Mouse (Mus musculus) MEL (cell line): ENCODE data around the gene Actn3. TPM values are rescaled to one million over a fixed set of nuclear protein-coding genes. Genes with fewer than 3 reads are reported as not detected.

ENCODE experiments used
- DNase-seq: peaks from one replicate; pipeline ENCODE4 v3.0.0; 2011; ENCODE audit warnings: low read depth, low spot score
- H3K27ac ChIP-seq: 2 replicates; pipeline ENCODE4 v1.5.1; 2012; ENCODE audit warnings: low read depth, mild to moderate bottlenecking, control low read depth, low read length, moderate library complexity; ENCODE audit not compliant: control insufficient read depth
- H3K27me3 ChIP-seq, 2 experiments: fragments of 150-350 bp in 1 of 2; sonication (generic) in 1 of 2; 2 replicates each; pipeline ENCODE4 v1.6.1; 2012; ENCODE audit warnings: low read length in 2 of 2, mild to moderate bottlenecking in 2 of 2, improper control_type of control experiment in 1 of 2, moderate library complexity in 1 of 2; ENCODE audit not compliant: insufficient read depth in 2 of 2, control insufficient read depth in 1 of 2
- H3K36me3 ChIP-seq, 2 experiments: 2 replicates each; pipeline ENCODE4 v1.6.1; 2012 to 2014; ENCODE audit warnings: low read length in 2 of 2, improper control_type of control experiment in 1 of 2, inconsistent platforms in 1 of 2, mild to moderate bottlenecking in 1 of 2; ENCODE audit not compliant: insufficient read depth in 2 of 2, control insufficient read depth in 1 of 2
- H3K4me1 ChIP-seq, 2 experiments: fragments of 150-350 bp in 1 of 2; sonication (generic) in 1 of 2; 2 replicates each; pipeline ENCODE4 v1.6.1; 2012; ENCODE audit warnings: low read length in 2 of 2, improper control_type of control experiment in 1 of 2, mild to moderate bottlenecking in 1 of 2; ENCODE audit not compliant: insufficient read depth in 2 of 2, control insufficient read depth in 1 of 2
- H3K4me3 ChIP-seq, 2 experiments: fragments of 150-350 bp in 1 of 2; sonication (generic) in 1 of 2; 2 replicates each; pipeline ENCODE4 v1.5.1; 2012; ENCODE audit warnings: low read depth in 2 of 2, low read length in 2 of 2, mild to moderate bottlenecking in 2 of 2, moderate library complexity in 2 of 2, control low read depth in 1 of 2, improper control_type of control experiment in 1 of 2; ENCODE audit not compliant: control insufficient read depth in 1 of 2, insufficient read depth in 1 of 2
- H3K79me2 ChIP-seq: 2 replicates; pipeline ENCODE4 v1.6.1; 2012; ENCODE audit warnings: mild to moderate bottlenecking, low read length, moderate library complexity; ENCODE audit not compliant: control insufficient read depth, poor library complexity, insufficient read depth
- H3K9ac ChIP-seq: 2 replicates; pipeline ENCODE4 v1.6.1; 2012; ENCODE audit warnings: low read depth, mild to moderate bottlenecking, control low read depth, low read length, moderate library complexity; ENCODE audit not compliant: control insufficient read depth, poor library complexity, severe bottlenecking
- H3K9me3 ChIP-seq: fragments of 150-350 bp; sonication (generic); replicated peaks from 2 replicates; pipeline ENCODE4 v1.6.1; 2012; ENCODE audit warnings: mild to moderate bottlenecking, low read length, improper control_type of control experiment, moderate library complexity; ENCODE audit not compliant: insufficient read depth
- BHLHE40 ChIP-seq: IDR thresholded peaks from 2 replicates; pipeline ENCODE4 v1.6.1; 2012; ENCODE audit warnings: low read depth, mild to moderate bottlenecking, inconsistent platforms, low read length, improper control_type of control experiment, borderline replicate concordance
- CHD1 ChIP-seq: IDR thresholded peaks from 2 replicates; pipeline ENCODE4 v1.6.1; 2012; ENCODE audit warnings: low read depth, mild to moderate bottlenecking, inconsistent platforms, low read length, improper control_type of control experiment
- CHD2 ChIP-seq: IDR thresholded peaks from 2 replicates; pipeline ENCODE4 v1.6.1; 2011; ENCODE audit warnings: low read length, improper control_type of control experiment
- CTCF ChIP-seq, 3 experiments: IDR thresholded peaks in 2 of 3; conservative IDR thresholded peaks in 1 of 3; 2 replicates each; pipeline ENCODE4 v1.5.1; 2011 to 2012; ENCODE audit warnings: low read length in 3 of 3, low read depth in 2 of 3, mild to moderate bottlenecking in 2 of 3, improper control_type of control experiment in 1 of 3, inconsistent platforms in 1 of 3, mixed read lengths in 1 of 3, moderate library complexity in 1 of 3; ENCODE audit not compliant: control insufficient read depth in 1 of 3, insufficient read depth in 1 of 3, poor library complexity in 1 of 3, severe bottlenecking in 1 of 3
- E2F4 ChIP-seq: IDR thresholded peaks from 2 replicates; pipeline ENCODE4 v1.6.1; 2011; ENCODE audit warnings: low read depth, low read length, improper control_type of control experiment, borderline replicate concordance
- ETS1 ChIP-seq: IDR thresholded peaks from 2 replicates; pipeline ENCODE4 v1.6.1; 2012; ENCODE audit warnings: low read depth, mild to moderate bottlenecking, inconsistent platforms, low read length, improper control_type of control experiment, moderate library complexity
- GATA1 ChIP-seq: IDR thresholded peaks from 2 replicates; pipeline ENCODE4 v1.6.1; 2011; ENCODE audit warnings: low read depth, low read length, improper control_type of control experiment
- HCFC1 ChIP-seq: IDR thresholded peaks from 2 replicates; pipeline ENCODE4 v1.6.1; 2012; ENCODE audit warnings: low read depth, mild to moderate bottlenecking, inconsistent platforms, low read length, improper control_type of control experiment, moderate library complexity
- JUND ChIP-seq: IDR thresholded peaks from 2 replicates; pipeline ENCODE4 v1.6.1; 2011; ENCODE audit warnings: low read depth, mild to moderate bottlenecking, improper control_type of control experiment, low read length
- KAT2A ChIP-seq: conservative IDR thresholded peaks from 2 replicates; pipeline ENCODE4 v1.6.1; 2012; ENCODE audit warnings: low read depth, low read length, improper control_type of control experiment, inconsistent platforms
- MAX ChIP-seq: IDR thresholded peaks from 2 replicates; pipeline ENCODE4 v1.6.1; 2011; ENCODE audit warnings: low read length, improper control_type of control experiment
- MAZ ChIP-seq: IDR thresholded peaks from 2 replicates; pipeline ENCODE4 v1.6.1; 2012; ENCODE audit warnings: low read depth, mild to moderate bottlenecking, inconsistent platforms, low read length, improper control_type of control experiment
- MXI1 ChIP-seq: IDR thresholded peaks from 2 replicates; pipeline ENCODE4 v1.6.1; 2011; ENCODE audit warnings: mild to moderate bottlenecking, low read depth, low read length, improper control_type of control experiment
- MYB ChIP-seq: IDR thresholded peaks from 2 replicates; pipeline ENCODE4 v1.6.1; 2011; ENCODE audit warnings: mild to moderate bottlenecking, low read depth, low read length, improper control_type of control experiment
- MYC ChIP-seq: IDR thresholded peaks from 2 replicates; pipeline ENCODE4 v1.6.1; 2011; ENCODE audit warnings: low read depth, mild to moderate bottlenecking, low read length, improper control_type of control experiment, moderate library complexity
- POLR2A ChIP-seq, 2 experiments: IDR thresholded peaks; 2 replicates each; pipeline ENCODE4 v1.6.1; 2011 to 2012; ENCODE audit warnings: low read length in 2 of 2, mild to moderate bottlenecking in 2 of 2, control low read depth in 1 of 2, improper control_type of control experiment in 1 of 2, low read depth in 1 of 2, moderate library complexity in 1 of 2; ENCODE audit not compliant: control insufficient read depth in 1 of 2, insufficient read depth in 1 of 2, poor library complexity in 1 of 2
- POLR2AphosphoS2 ChIP-seq: IDR thresholded peaks from 2 replicates; pipeline ENCODE4 v1.6.1; 2011; ENCODE audit warnings: low read length, improper control_type of control experiment
- POLR2AphosphoS5 ChIP-seq: IDR thresholded peaks from 2 replicates; pipeline ENCODE4 v1.6.1; 2012; ENCODE audit warnings: low read depth, borderline replicate concordance, mild to moderate bottlenecking, inconsistent platforms, low read length, moderate library complexity, mixed read lengths
- RAD21 ChIP-seq: IDR thresholded peaks from 2 replicates; pipeline ENCODE4 v1.6.1; 2011; ENCODE audit warnings: mild to moderate bottlenecking, low read depth, low read length, improper control_type of control experiment
- RCOR1 ChIP-seq: IDR thresholded peaks from 2 replicates; pipeline ENCODE4 v1.6.1; 2012; ENCODE audit warnings: low read depth, mild to moderate bottlenecking, inconsistent platforms, low read length, improper control_type of control experiment
- SMC3 ChIP-seq: IDR thresholded peaks from 2 replicates; pipeline ENCODE4 v1.6.1; 2011; ENCODE audit warnings: low read depth, low read length, improper control_type of control experiment
- TAL1 ChIP-seq: IDR thresholded peaks from 2 replicates; pipeline ENCODE4 v1.6.1; 2012; ENCODE audit warnings: mild to moderate bottlenecking, inconsistent platforms, low read length, moderate library complexity, mixed read lengths
- TBP ChIP-seq: IDR thresholded peaks from 2 replicates; pipeline ENCODE4 v1.8.0; 2011; ENCODE audit warnings: low read depth, low read length, improper control_type of control experiment
- TCF12 ChIP-seq: IDR thresholded peaks from 2 replicates; pipeline ENCODE4 v1.6.1; 2014; ENCODE audit warnings: low read depth, mild to moderate bottlenecking, inconsistent platforms, low read length, improper control_type of control experiment, moderate library complexity
- USF1 ChIP-seq: IDR thresholded peaks from 2 replicates; pipeline ENCODE4 v1.6.1; 2014; ENCODE audit warnings: low read depth, mild to moderate bottlenecking, inconsistent platforms, low read length, improper control_type of control experiment, moderate library complexity
- USF2 ChIP-seq, 2 experiments: IDR thresholded peaks; 2 replicates each; pipeline ENCODE4 v1.6.1; 2011 to 2012; ENCODE audit warnings: improper control_type of control experiment in 2 of 2, low read length in 2 of 2, borderline replicate concordance in 1 of 2, inconsistent platforms in 1 of 2, low read depth in 1 of 2, mild to moderate bottlenecking in 1 of 2; ENCODE audit not compliant: insufficient read depth in 1 of 2
- ZC3H11A ChIP-seq: IDR thresholded peaks from 2 replicates; pipeline ENCODE4 v1.6.1; 2012; ENCODE audit warnings: low read depth, mild to moderate bottlenecking, inconsistent platforms, low read length, improper control_type of control experiment
- ZKSCAN1 ChIP-seq: IDR thresholded peaks from 2 replicates; pipeline ENCODE4 v1.6.1; 2012; ENCODE audit warnings: low read depth, mild to moderate bottlenecking, inconsistent platforms, low read length, improper control_type of control experiment, moderate library complexity
- ZNF384 ChIP-seq: IDR thresholded peaks from 2 replicates; pipeline ENCODE4 v1.6.1; 2012; ENCODE audit warnings: low read depth, mild to moderate bottlenecking, inconsistent platforms, low read length, improper control_type of control experiment
- polyA plus RNA-seq, 2 experiments: library from polyadenylated mRNA; stranded (reverse) in 1 of 2; unstranded in 1 of 2; fragments of >175 nt in 1 of 2; fragments of >200 nt in 1 of 2; gene quantifications; 2 replicates each; pipeline versions ENCODE4 v1.2.1 to v1.2.4; 2012; ENCODE audit warnings: low replicate concordance in 2 of 2, low read depth in 1 of 2; ENCODE audit not compliant: insufficient read length in 2 of 2, insufficient read depth in 1 of 2, missing spikeins in 1 of 2
- total RNA-seq: library from RNA; depleted of rRNA; stranded (reverse); fragments of 300-350 nt; gene quantifications from 2 replicates; pipeline ENCODE4 v1.2.3, GENCODE M21; 2012

Actn3 gene
- total and polyA plus RNA-seq, 3 experiments, result 0.65 to 1.0 TPM; not detected in 1

DNA sequence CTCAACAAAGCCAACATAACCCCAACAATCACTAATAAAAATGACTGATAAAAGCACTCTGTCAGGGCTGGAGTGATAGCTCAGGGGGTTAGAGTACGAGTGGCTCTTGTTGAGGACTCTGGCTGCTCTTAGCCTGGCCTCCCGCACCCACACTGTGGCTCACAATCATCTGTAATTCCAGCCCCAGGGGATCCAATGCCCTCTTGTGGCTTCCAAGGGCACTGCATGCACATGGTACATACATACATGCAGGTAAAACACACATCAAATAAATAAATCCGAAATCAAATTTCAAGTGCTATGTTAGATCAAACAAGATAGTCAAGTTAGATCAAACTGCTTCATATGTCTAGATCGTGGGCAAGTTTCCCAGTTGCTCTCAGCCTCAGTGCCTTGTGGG is 30.4 kb upstream of the Actn3 start:
- no peaks in the 10 kb centered on the region for H3K36me3 ChIP-seq
- no peaks in the 10 kb centered on the region for H3K9me3 ChIP-seq
- no peaks in the 10 kb centered on the region for H3K27me3 ChIP-seq
- H3K9ac ChIP-seq, result no peak overlapping the region
- no peak for TF ChIP-seq MYB
- TF ChIP-seq MYC, result no peak
- no peak for TF ChIP-seq POLR2A (IDR thresholded peaks at IDR 0.05; ENCODE audit: control insufficient read depth in 1 of 2, insufficient read depth in 1 of 2, low read depth in 1 of 2, low read length in 2 of 2, poor library complexity in 1 of 2)
- peak; percentile 38; the same call in 1 of the 2 replicates for TF ChIP-seq ZC3H11A
- TF ChIP-seq RAD21, result peak; percentile 62
- TF ChIP-seq CHD1, result no peak
- TF ChIP-seq CTCF (IDR thresholded peaks at IDR 0.05 in 2 of 3, conservative IDR thresholded peaks at IDR 0.05 in 1 of 3; ENCODE audit: control insufficient read depth in 1 of 3, insufficient read depth in 1 of 3, low read depth in 2 of 3, low read length in 3 of 3, poor library complexity in 1 of 3, severe bottlenecking in 1 of 3), result peak; percentile 71 to 90 (median 82)
- peak; percentile 85 for TF ChIP-seq SMC3
- no peaks in the 10 kb centered on the region for H3K79me2 ChIP-seq
- no peak overlapping the region for H3K27ac ChIP-seq
- DNase-seq, result peak; percentile 68
- no peaks in the 10 kb centered on the region for H3K4me1 ChIP-seq
- H3K4me3 ChIP-seq, result no peak overlapping the region

DNA sequence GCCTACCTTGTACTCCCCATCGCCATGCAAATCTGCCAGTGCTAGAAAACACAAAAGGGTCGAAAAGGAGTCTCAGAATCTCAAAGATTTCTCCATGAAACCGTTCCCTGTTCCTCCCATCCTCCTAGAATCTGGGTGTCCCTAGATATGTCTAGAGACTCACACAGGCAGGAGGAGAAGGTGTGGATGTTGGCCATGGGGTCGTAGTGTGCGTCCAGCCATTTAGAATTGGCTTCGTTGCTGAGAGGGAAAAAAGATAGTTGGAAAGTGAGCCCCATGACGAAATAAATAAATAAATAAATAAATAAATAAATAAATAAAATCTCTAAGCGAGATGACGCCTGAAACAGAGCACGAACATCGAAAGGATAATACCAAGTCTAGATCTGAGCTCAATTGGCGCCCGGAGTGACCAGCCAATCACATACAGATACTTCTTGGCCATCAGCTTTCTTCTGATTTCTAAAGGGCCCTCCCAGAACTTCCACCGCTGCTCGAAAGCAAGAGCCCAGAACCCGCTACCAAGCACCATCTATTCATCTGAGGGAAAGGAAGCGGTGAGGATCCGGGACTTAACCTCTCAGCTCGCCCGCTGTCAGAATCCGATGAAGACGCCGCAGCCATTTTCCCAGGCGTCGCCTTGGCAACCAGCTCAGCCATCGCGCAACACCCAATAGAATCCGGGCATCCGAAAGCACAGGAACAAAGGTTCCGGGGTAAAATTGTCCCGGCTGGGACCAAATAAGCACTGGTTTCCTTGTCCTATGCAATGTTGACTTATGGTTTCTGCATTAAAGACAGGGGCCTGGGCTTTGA is 28.5 kb upstream of the Actn3 start, which contains the start of gene Bbs1:
Bbs1 (minus strand) TSS at position 650 of the 816 bp plus-strand sequence.
- no peak within 1 kb of the TSS for H3K27ac ChIP-seq
- H3K9ac ChIP-seq, result peak within 1 kb of the TSS; percentile 62
- no peaks in the 10 kb centered on the region for H3K36me3 ChIP-seq
- H3K4me1 ChIP-seq, result no peaks in the 10 kb centered on the region
- H3K4me3 ChIP-seq, result peak within 1 kb of the TSS; percentile 78 to 81
- no peaks in the 10 kb centered on the region for H3K27me3 ChIP-seq
- peak; percentile 76 for DNase-seq
- no peaks in the 10 kb centered on the region for H3K9me3 ChIP-seq
- H3K79me2 ChIP-seq, result no peaks in the 10 kb centered on the region
- TF ChIP-seq JUND (no peak), POLR2A (IDR thresholded peaks at IDR 0.05; ENCODE audit: control insufficient read depth in 1 of 2, insufficient read depth in 1 of 2, low read depth in 1 of 2, low read length in 2 of 2, poor library complexity in 1 of 2) (0 out of 4 replicates have a peak, but pooled peaks of 1 of the 2 experiments have one; percentile 23), E2F4 (no peak), POLR2AphosphoS2 (no peak), KAT2A (no peak; the same call in 1 of the 2 replicates), RCOR1 (0 out of 2 replicates have a peak, but pooled peaks have one; percentile 12), ETS1 (no peak), TCF12 (no peak), MAX (no peak), SMC3 (no peak), CTCF (IDR thresholded peaks at IDR 0.05 in 2 of 3, conservative IDR thresholded peaks at IDR 0.05 in 1 of 3; ENCODE audit: control insufficient read depth in 1 of 3, insufficient read depth in 1 of 3, low read depth in 2 of 3, low read length in 3 of 3, poor library complexity in 1 of 3, severe bottlenecking in 1 of 3) (no peak), CHD2 (no peak), BHLHE40 (no peak), MAZ (no peak), MYC (no peak), MXI1 (peak; percentile 50; the same call in 1 of the 2 replicates), GATA1 (no peak), ZNF384 (no peak), ZKSCAN1 (no peak), CHD1 (no peak), USF1 (no peak), TAL1 (no peak), USF2 (IDR thresholded peaks at IDR 0.05; ENCODE audit: borderline replicate concordance in 1 of 2, insufficient read depth in 1 of 2, low read depth in 1 of 2, low read length in 2 of 2) (no peak), POLR2AphosphoS5 (no peak), ZC3H11A (no peak), HCFC1 (peak; percentile 83), TBP (no peak; the same call in 1 of the 2 replicates)
